Mouse (Mus musculus) liver, embryonic 16.5 days (tissue): ENCODE results near the gene Cnih3. TPM values are rescaled to one million over a fixed set of nuclear protein-coding genes. Genes with fewer than 3 reads are reported as not detected.

Experiments
- ATAC-seq: fragments of 200-750 bp; cut with Nextera tagmentation; 2 replicates; pipeline ENCODE4 v1.8.0; 2017; ENCODE audit warnings: low read depth, mild to moderate bottlenecking, moderate number of reproducible peaks, moderate library complexity
- H3K27ac ChIP-seq: fragments of 300-500 bp; sonication (generic); 2 replicates; pipeline ENCODE4 v1.5.1; 2014; ENCODE audit warnings: mild to moderate bottlenecking, low read length
- H3K27me3 ChIP-seq: fragments of 300-500 bp; sonication (generic); 2 replicates; pipeline ENCODE4 v1.6.1; 2014; ENCODE audit warnings: low read depth, low read length, mixed read lengths; ENCODE audit not compliant: control insufficient read depth, insufficient read depth
- H3K36me3 ChIP-seq: fragments of 300-500 bp; sonication (generic); 2 replicates; pipeline ENCODE4 v1.6.1; 2014; ENCODE audit warnings: mild to moderate bottlenecking; ENCODE audit not compliant: control insufficient read depth, insufficient read depth
- H3K4me1 ChIP-seq: fragments of 300-500 bp; sonication (generic); 2 replicates; pipeline ENCODE4 v1.6.1; 2014; ENCODE audit warnings: low read depth, low read length, mixed read lengths; ENCODE audit not compliant: control insufficient read depth
- H3K4me2 ChIP-seq: fragments of 300-500 bp; sonication (generic); 2 replicates; pipeline ENCODE4 v1.6.1; 2014; ENCODE audit warnings: low read depth, low read length, mixed read lengths
- H3K4me3 ChIP-seq: fragments of 300-500 bp; sonication (generic); 2 replicates; pipeline ENCODE4 v1.5.1; 2014; ENCODE audit warnings: low read depth, mild to moderate bottlenecking, low read length
- H3K9ac ChIP-seq: fragments of 300-500 bp; sonication (generic); 2 replicates; pipeline ENCODE4 v1.6.1; 2014; ENCODE audit warnings: low read depth, low read length
- H3K9me3 ChIP-seq: fragments of 300-500 bp; sonication (generic); replicated peaks from 2 replicates; pipeline ENCODE4 v1.6.1; 2016; ENCODE audit warnings: low read length; ENCODE audit not compliant: control insufficient read depth
- WGBS: fragments of 180-500 bp; shearing (Covaris S2); extraction: QIAGEN DNeasy Blood & Tissue Kit; methylation state at CpG from one replicate; pipeline ENCODE4 v1.1.7; 2014; ENCODE audit not compliant: insufficient replicate concordance; 5-methylcytosine and 5-hydroxymethylcytosine counted together
- polyA plus RNA-seq: library from polyadenylated mRNA; unstranded; fragments of >200 nt; fragmentation: Nextera tagmentation; extraction: Ambion mirVana; gene quantifications from 2 replicates; pipeline ENCODE4 v1.2.1, GENCODE M21; 2015

Cnih3 gene
- polyA plus RNA-seq, 1 experiment from 2014 or later = not detected

DNA sequence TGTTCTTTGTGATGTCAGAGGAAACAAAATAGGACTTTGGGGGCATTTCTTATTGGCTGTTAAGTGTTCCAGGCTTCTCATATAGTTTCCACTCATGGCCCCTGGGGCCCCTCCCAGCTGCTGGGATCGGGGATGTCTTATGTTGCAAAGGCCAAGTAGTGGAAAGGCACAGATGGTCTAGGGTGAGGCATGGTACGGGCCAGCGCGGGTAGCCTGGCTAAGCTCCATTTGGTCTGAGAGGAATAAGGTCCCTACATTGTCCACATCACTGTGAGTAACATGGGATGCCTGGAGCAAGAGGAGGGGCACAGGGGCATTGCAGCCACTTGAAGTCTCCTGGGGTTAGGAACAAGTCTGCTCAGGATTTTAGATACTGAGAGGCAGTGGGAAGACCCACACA, 95.1 kb downstream of the Cnih3 start:
- no peak overlapping the region for H3K27ac ChIP-seq
- no peak for ATAC-seq
- H3K4me2 ChIP-seq = no peak overlapping the region
- WGBS = 50% methylated on average over 4 of the region's 4 CpGs
- no peaks in the 10 kb centered on the region for H3K36me3 ChIP-seq
- no peaks in the 10 kb centered on the region for H3K9me3 ChIP-seq
- no peak overlapping the region for H3K4me3 ChIP-seq
- no peak overlapping the region for H3K9ac ChIP-seq
- H3K27me3 ChIP-seq = no peaks in the 10 kb centered on the region
- no peaks in the 10 kb centered on the region for H3K4me1 ChIP-seq

DNA sequence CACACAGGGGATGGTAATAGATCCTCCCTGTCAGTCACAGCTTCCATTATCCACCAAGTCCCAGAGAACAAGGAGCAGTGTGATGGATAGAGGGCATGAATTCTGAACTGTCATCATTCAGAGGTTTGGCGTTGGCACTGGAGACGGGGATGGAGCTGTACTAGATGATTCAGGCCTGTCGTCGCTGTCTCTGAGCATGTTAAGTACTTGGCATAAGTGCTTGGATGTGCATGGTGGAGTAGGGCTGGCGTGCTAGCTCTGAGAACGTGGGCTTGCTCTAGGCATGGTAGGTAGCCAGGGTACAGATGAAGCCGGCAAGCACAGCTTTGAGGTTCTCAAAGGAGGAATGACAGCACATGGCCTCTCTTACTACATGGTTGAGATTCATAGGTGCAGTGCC, 95.6 kb downstream of the Cnih3 start:
- 69% methylated on average over 7 of the region's 7 CpGs for WGBS
- ATAC-seq = no peak
- no peak overlapping the region for H3K4me3 ChIP-seq

DNA sequence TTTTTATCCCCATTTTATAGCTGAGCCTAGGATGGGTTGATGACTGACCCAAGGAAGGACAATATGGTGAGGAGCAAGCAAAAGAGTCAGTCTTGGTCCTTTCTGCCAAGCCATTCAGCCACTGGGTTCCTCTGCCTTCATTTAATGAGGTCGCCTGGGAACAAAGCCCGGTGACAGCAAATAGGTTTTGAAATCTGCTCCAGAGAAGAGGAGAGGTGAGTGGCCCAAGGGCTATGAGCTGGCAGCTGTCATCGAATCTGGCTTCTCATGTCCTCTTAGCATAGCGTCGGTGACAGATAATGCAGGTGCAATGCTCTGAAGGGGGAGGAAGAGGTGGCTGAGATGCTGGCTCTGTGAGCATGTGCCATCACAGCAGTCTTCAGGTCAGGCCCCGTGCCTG, 100.7 kb downstream of the Cnih3 start:
- H3K4me3 ChIP-seq = no peak overlapping the region

More for the DNA sequence above, 95.6 kb downstream of the Cnih3 start:
- Histone ChIP-seq H3K9me3 (no peaks in the 10 kb centered on the region), H3K36me3 (no peaks in the 10 kb centered on the region), H3K4me1 (no peaks in the 10 kb centered on the region), H3K27me3 (no peaks in the 10 kb centered on the region), H3K9ac (no peak overlapping the region), H3K4me2 (no peak overlapping the region), H3K27ac (no peak overlapping the region)

DNA sequence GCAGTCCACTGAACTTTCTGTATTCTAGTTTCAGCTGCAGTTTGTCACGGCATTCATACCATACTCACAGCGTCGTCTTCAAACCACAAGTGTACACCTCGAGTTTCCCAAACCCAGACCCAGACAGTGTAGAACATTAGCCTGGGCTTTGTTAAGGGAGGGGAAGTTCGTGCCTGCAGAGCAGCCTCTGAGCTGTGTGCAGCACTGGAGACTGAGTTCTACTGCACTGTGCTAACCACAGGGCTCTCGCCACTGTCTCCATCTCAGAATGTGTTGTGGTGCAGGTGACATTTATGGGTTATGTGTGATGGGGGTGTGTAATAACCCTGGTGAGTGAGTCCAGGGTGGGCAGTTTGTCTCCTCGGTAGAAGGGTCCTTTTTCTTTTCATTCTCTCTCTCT, 104.5 kb downstream of the Cnih3 start:
- H3K4me3 ChIP-seq = no peak overlapping the region
- no peaks in the 10 kb centered on the region for H3K27me3 ChIP-seq
- H3K4me1 ChIP-seq = no peaks in the 10 kb centered on the region
- no peak overlapping the region for H3K9ac ChIP-seq
- no peaks in the 10 kb centered on the region for H3K9me3 ChIP-seq
- ATAC-seq = no peak
- H3K27ac ChIP-seq = no peak overlapping the region
- H3K36me3 ChIP-seq = no peaks in the 10 kb centered on the region
- 26% methylated on average over 7 of the region's 7 CpGs for WGBS
- H3K4me2 ChIP-seq = no peak overlapping the region

More for the DNA sequence above, 100.7 kb downstream of the Cnih3 start:
- H3K9ac ChIP-seq = no peak overlapping the region
- no peak overlapping the region for H3K27ac ChIP-seq
- no peaks in the 10 kb centered on the region for H3K27me3 ChIP-seq
- no peaks in the 10 kb centered on the region for H3K36me3 ChIP-seq
- no peak overlapping the region for H3K4me2 ChIP-seq
- no peaks in the 10 kb centered on the region for H3K9me3 ChIP-seq
- ATAC-seq = no peak
- no peaks in the 10 kb centered on the region for H3K4me1 ChIP-seq
- WGBS = 60% methylated on average over 6 of the region's 6 CpGs

DNA sequence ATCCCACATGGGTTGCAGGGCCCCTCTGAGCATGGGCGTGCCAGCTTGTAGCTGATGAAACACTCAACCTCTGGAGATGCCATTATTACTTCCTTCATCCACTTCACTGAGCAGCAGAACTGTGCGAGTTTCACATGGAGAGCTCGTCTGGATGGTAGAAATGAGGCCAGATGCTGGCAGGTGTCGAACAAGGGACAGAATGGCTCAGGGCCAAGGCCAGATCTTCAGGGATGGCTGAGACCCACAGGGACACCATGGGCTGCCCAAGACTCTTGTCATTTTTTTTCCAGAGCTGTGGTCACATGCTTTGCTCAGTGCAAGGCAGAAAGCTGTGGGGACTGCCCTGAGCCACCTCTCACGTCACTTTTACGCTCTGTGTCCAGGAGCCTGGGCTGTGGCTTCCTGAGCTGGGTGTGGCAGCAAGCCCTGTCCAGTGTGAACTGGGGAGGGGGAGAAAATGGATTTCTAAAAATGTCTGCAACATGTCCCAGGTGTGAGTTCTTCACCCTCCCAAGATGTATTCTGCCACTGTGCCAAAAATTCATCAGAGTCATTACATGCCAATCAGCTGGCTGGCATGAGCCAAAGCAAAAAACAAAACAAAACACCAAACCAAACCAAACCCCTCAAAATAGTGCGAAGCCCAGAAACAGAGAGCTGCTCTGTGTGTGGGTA, 107.1 kb downstream of the Cnih3 start:
- WGBS = 58% methylated on average over 7 of the region's 7 CpGs
- H3K4me3 ChIP-seq = no peak overlapping the region
- H3K27me3 ChIP-seq = no peaks in the 10 kb centered on the region
- H3K27ac ChIP-seq = no peak overlapping the region
- no peak overlapping the region for H3K9ac ChIP-seq
- no peaks in the 10 kb centered on the region for H3K4me1 ChIP-seq
- H3K36me3 ChIP-seq = no peaks in the 10 kb centered on the region
- H3K9me3 ChIP-seq = no peaks in the 10 kb centered on the region
- ATAC-seq = no peak
- H3K4me2 ChIP-seq = no peak overlapping the region

DNA sequence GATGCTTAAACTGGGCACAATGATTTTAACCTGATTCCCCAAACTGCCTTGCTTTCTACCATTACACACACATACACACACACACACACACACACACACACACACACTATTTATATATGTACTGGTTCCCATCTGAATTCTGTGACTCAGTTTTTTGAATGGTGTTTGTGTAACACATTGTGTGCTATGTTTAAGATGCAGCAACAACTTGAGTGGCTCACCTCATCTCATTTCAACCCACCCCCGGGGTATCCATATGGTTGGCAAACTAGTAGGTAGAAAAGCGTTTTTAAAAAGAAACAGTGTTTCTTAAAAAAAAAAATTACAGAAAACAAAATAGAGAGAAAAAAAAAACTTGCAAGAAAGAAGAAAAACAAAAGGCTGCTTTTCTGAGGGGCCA, 107.9 kb downstream of the Cnih3 start:
- WGBS = 44% methylated on average over 2 of the region's 2 CpGs
- no peak overlapping the region for H3K4me3 ChIP-seq
- no peaks in the 10 kb centered on the region for H3K4me1 ChIP-seq
- ATAC-seq = no peak
- H3K27me3 ChIP-seq = no peaks in the 10 kb centered on the region
- no peaks in the 10 kb centered on the region for H3K36me3 ChIP-seq
- H3K4me2 ChIP-seq = no peak overlapping the region
- H3K9me3 ChIP-seq = no peaks in the 10 kb centered on the region
- no peak overlapping the region for H3K27ac ChIP-seq
- no peak overlapping the region for H3K9ac ChIP-seq

DNA sequence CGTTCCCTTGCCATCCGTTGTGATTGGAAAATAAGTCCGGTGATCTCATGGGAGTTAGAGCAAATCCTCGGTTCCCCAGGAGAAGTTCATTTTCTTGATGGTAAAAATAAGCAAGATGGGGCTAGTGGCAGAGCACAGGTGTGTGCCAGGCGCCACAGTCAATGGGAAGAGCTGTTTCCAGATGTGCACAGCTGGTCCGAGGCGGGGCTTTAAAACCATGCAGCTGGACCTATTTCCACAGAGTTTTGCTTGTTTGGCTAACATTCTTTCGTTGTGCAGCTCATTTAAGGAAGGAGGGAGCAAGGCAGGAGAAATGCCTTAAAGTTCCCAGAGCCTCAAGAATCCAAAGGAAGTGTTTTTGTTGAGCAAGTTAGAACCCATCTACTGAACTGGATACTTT, 109.1 kb downstream of the Cnih3 start:
- no peak for ATAC-seq
- no peak overlapping the region for H3K4me3 ChIP-seq
- H3K9ac ChIP-seq = no peak overlapping the region
- WGBS = 57% methylated on average over 8 of the region's 8 CpGs
- no peak overlapping the region for H3K27ac ChIP-seq
- H3K36me3 ChIP-seq = no peaks in the 10 kb centered on the region
- no peaks in the 10 kb centered on the region for H3K9me3 ChIP-seq
- H3K27me3 ChIP-seq = no peaks in the 10 kb centered on the region
- H3K4me2 ChIP-seq = no peak overlapping the region
- no peaks in the 10 kb centered on the region for H3K4me1 ChIP-seq

DNA sequence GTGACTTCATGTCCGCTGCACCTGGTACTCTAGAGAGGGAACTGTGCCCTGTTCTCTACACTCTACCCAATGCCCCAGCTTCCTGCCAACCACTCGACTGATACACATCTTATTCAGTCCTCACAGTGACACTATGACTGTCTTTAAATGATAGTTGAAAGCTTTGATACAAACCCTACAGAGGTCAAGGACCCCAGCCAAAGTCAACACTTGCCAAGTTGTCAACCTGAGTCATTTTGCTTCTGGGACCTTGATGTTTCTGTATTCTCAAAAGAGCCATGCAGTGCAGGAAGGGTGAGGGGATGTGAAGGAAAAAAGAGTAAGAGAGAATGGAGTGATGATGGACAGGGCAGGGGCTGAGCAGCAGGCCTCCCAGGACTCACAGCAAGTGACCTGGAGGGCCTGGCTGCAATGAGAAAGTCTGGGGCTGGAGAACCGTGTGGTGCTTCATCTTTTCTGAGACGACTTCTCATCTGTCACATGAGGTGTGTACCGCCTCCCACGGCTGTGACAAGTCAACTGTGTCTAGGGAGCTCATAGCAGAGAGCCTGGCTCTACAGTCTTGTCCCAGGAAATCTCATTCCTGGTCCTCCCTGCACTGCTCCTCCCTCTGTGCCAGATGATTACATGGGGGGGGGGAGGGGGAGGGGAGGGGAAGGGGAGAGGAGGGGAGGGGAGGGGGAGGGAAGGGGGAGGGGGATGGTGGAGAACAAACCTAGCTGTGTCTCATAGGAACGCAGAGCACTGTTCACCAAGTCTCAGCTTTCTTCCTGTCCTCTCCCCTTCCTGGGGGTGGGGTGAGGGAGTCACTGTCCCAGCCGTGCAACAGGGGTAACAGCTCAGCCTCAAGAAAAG, 109.8 kb downstream of the Cnih3 start:
- no peak for ATAC-seq
- Histone ChIP-seq H3K4me3 (no peak overlapping the region), H3K27ac (no peak overlapping the region), H3K36me3 (no peaks in the 10 kb centered on the region), H3K4me2 (no peak overlapping the region), H3K9me3 (no peaks in the 10 kb centered on the region), H3K4me1 (no peaks in the 10 kb centered on the region), H3K9ac (no peak overlapping the region), H3K27me3 (no peaks in the 10 kb centered on the region)
- 41% methylated on average over 8 of the region's 8 CpGs for whole genome bisulfite sequencing

DNA sequence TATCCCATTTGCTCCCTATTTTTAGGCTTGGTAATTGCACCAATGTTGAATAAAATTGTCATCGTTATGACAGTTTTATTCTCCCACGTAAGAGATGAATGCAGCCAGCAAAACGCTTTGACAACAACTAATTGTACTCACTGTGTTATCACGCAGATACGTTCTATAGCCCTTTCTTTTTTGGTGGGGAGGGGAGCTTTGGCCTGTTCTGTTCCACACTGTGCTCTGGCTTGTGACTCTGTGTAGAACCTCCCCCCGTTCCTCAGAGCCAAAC, 110.4 kb downstream of the Cnih3 start:
- H3K4me2 ChIP-seq = no peak overlapping the region
- H3K27ac ChIP-seq = no peak overlapping the region
- H3K4me1 ChIP-seq = no peaks in the 10 kb centered on the region
- ATAC-seq = no peak
- no peak overlapping the region for H3K9ac ChIP-seq
- no peaks in the 10 kb centered on the region for H3K9me3 ChIP-seq
- H3K36me3 ChIP-seq = no peaks in the 10 kb centered on the region
- no peaks in the 10 kb centered on the region for H3K27me3 ChIP-seq
- no peak overlapping the region for H3K4me3 ChIP-seq
- 65% methylated on average over 6 of the region's 6 CpGs for WGBS
